Mouse (Mus musculus) heart, adult 2 months (tissue): ENCODE measurements around the gene Pkhd1. TPM values are rescaled to one million over a fixed set of nuclear protein-coding genes. Genes with fewer than 3 reads are reported as not detected.

Source experiments
- DNase-seq, 2 experiments: peaks; one replicate each; pipeline ENCODE4 v3.0.0; 2021
- H3K27ac ChIP-seq: fragments of 200-600 bp; 2 replicates; pipeline ENCODE4 v1.8.1; 2022
- H3K27me3 ChIP-seq: fragments of 200-500 bp; 2 replicates; pipeline ENCODE4 v1.6.1; 2012; ENCODE audit warnings: mild to moderate bottlenecking, low read length, inconsistent platforms, mixed read lengths; ENCODE audit not compliant: control insufficient read depth, insufficient read depth
- H3K36me3 ChIP-seq: fragments of 200-500 bp; 2 replicates; pipeline ENCODE4 v1.6.1; 2012; ENCODE audit warnings: low read length, inconsistent platforms; ENCODE audit not compliant: control insufficient read depth, insufficient read depth
- H3K4me1 ChIP-seq: fragments of 200-500 bp; 2 replicates; pipeline ENCODE4 v1.6.1; 2011; ENCODE audit warnings: low read length; ENCODE audit not compliant: control insufficient read depth, insufficient read depth
- H3K4me3 ChIP-seq: fragments of 200-600 bp; 2 replicates; pipeline ENCODE4 v1.8.1; 2022
- H3K79me2 ChIP-seq: fragments of 200-500 bp; replicated peaks from 2 replicates; pipeline ENCODE4 v1.6.1; 2012; ENCODE audit warnings: mild to moderate bottlenecking, inconsistent platforms, low read length, moderate library complexity, mixed read lengths; ENCODE audit not compliant: control insufficient read depth, insufficient read depth
- H3K9ac ChIP-seq: fragments of 200-500 bp; 2 replicates; pipeline ENCODE4 v1.6.1; 2012; ENCODE audit warnings: low read depth, mild to moderate bottlenecking, control low read depth, inconsistent platforms, low read length, mixed read lengths
- CTCF ChIP-seq: fragments of 200-600 bp; IDR thresholded peaks from 2 replicates; pipeline ENCODE4 v1.8.1; 2022; ENCODE audit warnings: antibody characterized with exemption, mild to moderate bottlenecking, moderate library complexity
- EP300 ChIP-seq: fragments of 200-500 bp; IDR thresholded peaks from 2 replicates; pipeline ENCODE4 v1.6.1; 2011; ENCODE audit warnings: low read depth, low read length, control low read depth; ENCODE audit not compliant: insufficient read depth
- POLR2A ChIP-seq: fragments of 200-500 bp; IDR thresholded peaks from 2 replicates; pipeline ENCODE4 v1.6.1; 2011; ENCODE audit warnings: mild to moderate bottlenecking, low read depth, low read length, control low read depth; ENCODE audit not compliant: insufficient read depth
- WGBS: fragments of 180-500 bp; shearing (Covaris S2); methylation state at CpG from one replicate; pipeline ENCODE4 v1.1.7; 2018; 5-methylcytosine and 5-hydroxymethylcytosine counted together
- intact Hi-C: fragments of 180-260 bp; cut with DNase I; formaldehyde crosslinking; loops from one replicate; pipeline ENCODE4 v1.15.1; 2025
- polyA plus RNA-seq: library from polyadenylated mRNA; depleted of rRNA; stranded (reverse); fragments of >200 nt; gene quantifications from 2 replicates; pipeline ENCODE4 v1.2.3, GENCODE M21; 2012
- total RNA-seq, 2 experiments: library from RNA; stranded (reverse); gene quantifications; 2 replicates each; pipeline ENCODE4 v1.2.3; 2021

Gene Pkhd1
- total and polyA plus RNA-seq, 3 experiments, result not detected

DNA sequence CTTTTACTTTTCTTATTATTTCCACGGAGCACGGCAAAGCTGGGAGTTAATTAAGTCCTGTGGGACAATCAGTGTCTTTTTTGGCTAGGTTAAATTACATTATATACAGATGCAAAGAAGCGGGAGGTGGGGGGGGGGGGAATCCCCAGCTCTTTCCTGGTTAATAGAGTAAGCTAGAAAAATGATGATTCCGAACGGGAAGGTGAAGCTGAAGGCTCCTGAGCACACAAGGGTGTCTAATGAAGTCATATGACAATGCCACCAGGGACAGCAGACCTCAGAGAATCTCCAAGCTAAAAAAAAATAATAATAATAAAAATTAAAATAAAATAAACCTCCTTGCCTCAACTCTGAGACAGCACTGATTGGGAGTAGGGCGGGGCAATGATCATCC is 139.6 kb downstream of the Pkhd1 start:
- H3K9ac ChIP-seq, result no peak overlapping the region
- H3K27ac ChIP-seq, result no peak overlapping the region
- intact Hi-C loops, result no loop called here
- no peak overlapping the region for H3K4me3 ChIP-seq
- H3K27me3 ChIP-seq, result no peaks in the 10 kb centered on the region
- no peak for DNase-seq
- 35% methylated on average over 6 of the region's 6 CpGs for WGBS
- no peaks in the 10 kb centered on the region for H3K4me1 ChIP-seq
- H3K36me3 ChIP-seq, result no peaks in the 10 kb centered on the region
- no peaks in the 10 kb centered on the region for H3K79me2 ChIP-seq
- TF ChIP-seq POLR2A (no peak), CTCF (no peak), EP300 (no peak)

DNA sequence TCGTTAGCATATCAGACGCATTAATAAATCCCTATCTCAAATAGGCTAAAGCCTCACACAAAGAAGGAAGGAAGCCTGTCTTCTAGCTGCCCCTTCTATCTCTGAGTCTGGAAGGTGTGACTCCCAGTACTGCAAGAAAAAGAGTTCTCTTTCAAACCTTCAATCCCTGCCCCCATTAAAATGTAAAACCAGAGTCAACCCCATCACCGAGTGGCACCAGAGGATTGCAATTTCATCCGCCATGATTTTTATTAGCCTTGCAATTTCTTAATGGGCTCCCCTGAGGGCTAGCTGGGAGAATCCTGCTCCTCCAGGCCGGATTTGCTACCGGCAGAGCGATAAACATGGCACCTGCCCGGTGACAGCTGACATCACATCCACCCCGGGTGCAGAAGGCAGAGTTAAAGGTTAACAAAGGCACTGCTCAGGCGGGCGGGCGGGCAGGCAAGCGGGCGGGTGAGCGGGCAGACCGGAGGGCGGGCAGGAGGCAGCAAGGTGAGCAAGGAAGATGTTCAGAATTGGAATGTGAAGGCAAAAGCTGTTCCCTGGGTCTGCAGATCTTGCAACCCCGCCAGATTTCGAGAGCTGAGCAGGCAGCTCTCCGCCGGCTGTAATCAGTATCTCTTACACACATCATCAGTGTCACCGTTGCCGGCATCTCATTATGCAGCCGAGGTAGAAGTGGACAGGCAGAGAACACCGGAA is 140.2 kb downstream of the Pkhd1 start:
- 11% methylated on average over 25 of the region's 25 CpGs for WGBS
- intact Hi-C loops, result no loop called here
- Histone ChIP-seq H3K27me3 (no peaks in the 10 kb centered on the region), H3K4me3 (no peak overlapping the region), H3K4me1 (no peaks in the 10 kb centered on the region), H3K36me3 (no peaks in the 10 kb centered on the region), H3K27ac (no peak overlapping the region), H3K9ac (no peak overlapping the region), H3K79me2 (no peaks in the 10 kb centered on the region)
- TF ChIP-seq EP300 (no peak), POLR2A (no peak), CTCF (no peak)
- no peak for DNase-seq

- intact Hi-C loops, result no loop called here
- Histone ChIP-seq H3K9ac (no peak overlapping the region), H3K79me2 (no peaks in the 10 kb centered on the region), H3K27ac (no peak overlapping the region), H3K36me3 (no peaks in the 10 kb centered on the region), H3K4me1 (no peaks in the 10 kb centered on the region), H3K27me3 (no peaks in the 10 kb centered on the region), H3K4me3 (no peak overlapping the region)
- 73% methylated on average over 11 of the region's 11 CpGs for WGBS
- no peak for DNase-seq
- TF ChIP-seq EP300, result no peak
- no peak for TF ChIP-seq POLR2A
- no peak for TF ChIP-seq CTCF
Measured at GRCm38 (mm10) chr1:20470770-20471169, 147.1 kb downstream of the Pkhd1 start.

DNA sequence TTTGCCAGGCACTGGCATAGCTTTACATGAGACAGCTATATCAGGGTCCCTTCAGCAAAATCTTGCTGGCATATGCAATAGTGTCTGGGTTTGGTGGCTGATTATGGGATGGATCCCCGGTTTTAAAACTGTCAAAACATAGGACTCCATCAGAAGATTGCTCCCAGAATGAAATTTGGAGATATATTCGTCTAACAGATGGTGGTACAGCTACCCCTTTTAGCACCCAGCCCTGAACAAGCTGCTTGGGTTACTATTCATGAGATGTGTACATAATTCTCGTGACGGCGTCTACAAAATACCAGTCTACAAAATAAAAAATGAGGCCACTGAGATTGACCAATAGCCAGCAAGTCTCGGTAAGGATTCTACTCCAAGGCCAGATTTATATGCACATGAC is 147.5 kb downstream of the Pkhd1 start:
- Histone ChIP-seq H3K79me2 (no peaks in the 10 kb centered on the region), H3K36me3 (no peaks in the 10 kb centered on the region), H3K4me1 (no peaks in the 10 kb centered on the region), H3K9ac (no peak overlapping the region), H3K27ac (no peak overlapping the region), H3K4me3 (no peak overlapping the region), H3K27me3 (no peaks in the 10 kb centered on the region)
- TF ChIP-seq EP300 (no peak), CTCF (no peak), POLR2A (no peak)
- no peak for DNase-seq
- intact Hi-C loops, result no loop called here
- WGBS, result 71% methylated on average over 6 of the region's 6 CpGs

- TF ChIP-seq CTCF, result no peak
- no peak for TF ChIP-seq EP300
- no peak for TF ChIP-seq POLR2A
Measured at GRCm38 (mm10) chr1:20466481-20466880, 151.4 kb downstream of the Pkhd1 start.

DNA sequence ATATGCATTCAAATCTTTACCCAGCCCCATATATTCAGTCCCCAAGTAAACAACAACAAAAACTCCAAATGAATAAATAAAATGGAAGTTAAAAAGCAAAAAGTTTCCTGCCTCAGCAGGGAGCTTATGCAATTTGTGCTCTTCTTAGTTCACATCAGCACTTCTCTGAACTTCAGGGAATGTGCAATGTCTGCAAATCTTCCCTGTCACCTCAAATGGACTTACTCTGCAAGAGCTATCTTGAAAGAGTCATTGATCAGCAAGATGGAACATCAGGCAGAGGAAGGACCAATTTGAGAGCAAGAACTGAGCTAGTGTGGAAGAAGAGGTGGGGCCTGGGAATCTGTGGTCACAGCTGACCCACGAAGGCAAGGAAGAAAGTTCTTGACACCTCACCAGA is 163.2 kb downstream of the Pkhd1 start:
- intact Hi-C loops, result no loop called here
- Histone ChIP-seq H3K79me2 (no peaks in the 10 kb centered on the region), H3K36me3 (no peaks in the 10 kb centered on the region), H3K4me3 (no peak overlapping the region), H3K27ac (no peak overlapping the region), H3K27me3 (no peaks in the 10 kb centered on the region), H3K4me1 (no peaks in the 10 kb centered on the region), H3K9ac (no peak overlapping the region)
- DNase-seq, result no peak
- TF ChIP-seq POLR2A, result no peak
- no peak for TF ChIP-seq CTCF
- no peak for TF ChIP-seq EP300
- 44% methylated on average over 1 of the region's 1 CpGs for WGBS

More at GRCm38 (mm10) chr1:20466481-20466880, 151.4 kb downstream of the Pkhd1 start:
- Histone ChIP-seq H3K4me3 (no peak overlapping the region), H3K79me2 (no peaks in the 10 kb centered on the region), H3K27me3 (no peaks in the 10 kb centered on the region), H3K4me1 (no peaks in the 10 kb centered on the region), H3K9ac (no peak overlapping the region), H3K36me3 (no peaks in the 10 kb centered on the region), H3K27ac (no peak overlapping the region)
- intact Hi-C loops, result no loop called here
- DNase-seq, result no peak
- 60% methylated on average over 4 of the region's 4 CpGs for WGBS
